Mouse (Mus musculus) embryonic facial prominence, embryonic 13.5 days (tissue): ENCODE results near the gene Slc12a9. TPM values are rescaled to one million over a fixed set of nuclear protein-coding genes. Genes with fewer than 3 reads are reported as not detected.
A peak's percentile ranks its signal among the peaks of the same experiment; 100 is the strongest.

ENCODE experiments used
- ATAC-seq: fragments of 200-750 bp; cut with Nextera tagmentation; 2 replicates; pipeline ENCODE4 v1.8.0; 2017; ENCODE audit warnings: low read depth; ENCODE audit not compliant: insufficient number of reproducible peaks, insufficient read depth, low FRiP score, low TSS enrichment
- H3K27ac ChIP-seq: fragments of 300-500 bp; sonication (generic); 2 replicates; pipeline ENCODE4 v1.5.1; 2015; ENCODE audit warnings: moderate library complexity, mild to moderate bottlenecking, inconsistent platforms
- H3K27me3 ChIP-seq: fragments of 300-500 bp; sonication (generic); 2 replicates; pipeline ENCODE4 v1.6.1; 2015; ENCODE audit warnings: mild to moderate bottlenecking, inconsistent platforms
- H3K36me3 ChIP-seq: fragments of 300-500 bp; sonication (generic); 2 replicates; pipeline ENCODE4 v1.6.1; 2015; ENCODE audit warnings: mild to moderate bottlenecking, inconsistent platforms
- H3K4me1 ChIP-seq: fragments of 300-500 bp; sonication (generic); 2 replicates; pipeline ENCODE4 v1.6.1; 2015; ENCODE audit warnings: inconsistent platforms
- H3K4me2 ChIP-seq: fragments of 300-500 bp; sonication (generic); 2 replicates; pipeline ENCODE4 v1.6.1; 2015; ENCODE audit warnings: moderate library complexity, mild to moderate bottlenecking, inconsistent platforms
- H3K4me3 ChIP-seq: fragments of 300-500 bp; sonication (generic); 2 replicates; pipeline ENCODE4 v1.5.1; 2015; ENCODE audit warnings: mild to moderate bottlenecking, inconsistent platforms
- H3K9ac ChIP-seq: fragments of 300-500 bp; sonication (generic); 2 replicates; pipeline ENCODE4 v1.6.1; 2015; ENCODE audit warnings: mild to moderate bottlenecking, inconsistent platforms
- H3K9me3 ChIP-seq: fragments of 300-500 bp; sonication (generic); 2 replicates; pipeline ENCODE4 v1.6.1; 2016; ENCODE audit warnings: inconsistent platforms
- WGBS: fragments of 180-500 bp; shearing (Covaris S2); methylation state at CpG from one replicate; pipeline ENCODE4 v1.1.7; 2015; ENCODE audit warnings: mixed read lengths; 5-methylcytosine and 5-hydroxymethylcytosine counted together
- polyA plus RNA-seq: library from polyadenylated mRNA; unstranded; fragments of >200 nt; fragmentation: Nextera tagmentation; extraction: Ambion mirVana; gene quantifications from 2 replicates; pipeline ENCODE4 v1.2.1, GENCODE M21; 2015

Slc12a9 gene
- 16.0 and 16.1 TPM in 2 replicates for polyA plus RNA-seq

- Histone ChIP-seq H3K27ac (no peak within 1 kb of the TSS), H3K9me3 (no peaks in the 10 kb centered on the region), H3K27me3 (no peaks in the 10 kb centered on the region), H3K9ac (peak within 1 kb of the TSS; percentile 82), H3K4me2 (peak within 1 kb of the TSS; percentile 96), H3K36me3 (peaks cover 7% of the 10 kb centered on the region; the same call in 1 of the 2 replicates), H3K4me3 (peak within 1 kb of the TSS; percentile 66), H3K4me1 (peaks cover 16% of the 10 kb centered on the region)
- ATAC-seq = peak; percentile 89
- under 1% methylated on average over 44 of the region's 44 CpGs for WGBS
Measured at GRCm38 (mm10) chr5:137333512-137334174, at the start of gene Slc12a9. TSS of gene Slc12a9 (minus strand) at chr5:137333597.

- Histone ChIP-seq H3K27me3 (no peaks in the 10 kb centered on the region), H3K9ac (no peak overlapping the region), H3K9me3 (no peaks in the 10 kb centered on the region), H3K4me2 (no peak overlapping the region), H3K36me3 (0 out of 2 replicates have a peak, but pooled peaks cover under 1% of the 10 kb centered on the region), H3K4me3 (no peak overlapping the region), H3K4me1 (peaks cover 19% of the 10 kb centered on the region; the same call in 1 of the 2 replicates), H3K27ac (no peak overlapping the region)
- WGBS = 54% methylated on average over 4 of the region's 4 CpGs
- ATAC-seq = no peak
Measured at GRCm38 (mm10) chr5:137381152-137381551, 47.8 kb upstream of the Slc12a9 start.

GRCm38 (mm10) chr5:137377603-137378002 is 44.2 kb upstream of the Slc12a9 start:
- ATAC-seq = no peak
- Histone ChIP-seq H3K27ac (no peak overlapping the region), H3K4me3 (no peak overlapping the region; the same call in 1 of the 2 replicates), H3K36me3 (peaks cover 36% of the 10 kb centered on the region), H3K27me3 (no peaks in the 10 kb centered on the region), H3K4me2 (peak overlapping the region; percentile 48), H3K9me3 (no peaks in the 10 kb centered on the region), H3K4me1 (peaks cover 31% of the 10 kb centered on the region; the same call in 1 of the 2 replicates), H3K9ac (no peak overlapping the region)
- WGBS = 25% methylated on average over 12 of the region's 15 CpGs

- Histone ChIP-seq H3K9me3 (no peaks in the 10 kb centered on the region), H3K4me1 (peaks cover 31% of the 10 kb centered on the region; the same call in 1 of the 2 replicates), H3K4me3 (peak overlapping the region; percentile 12; the same call in 1 of the 2 replicates), H3K27me3 (no peaks in the 10 kb centered on the region), H3K4me2 (peak overlapping the region; percentile 48), H3K27ac (peak overlapping the region; percentile 23; the same call in 1 of the 2 replicates), H3K9ac (no peak overlapping the region), H3K36me3 (peaks cover 40% of the 10 kb centered on the region)
- 18% methylated on average over 10 of the region's 11 CpGs for WGBS
- no peak for ATAC-seq
Measured at GRCm38 (mm10) chr5:137377176-137377575, 43.8 kb upstream of the Slc12a9 start.

GRCm38 (mm10) chr5:137376722-137377121 is 43.3 kb upstream of the Slc12a9 start:
- ATAC-seq = no peak
- WGBS = 56% methylated on average over 9 of the region's 9 CpGs

GRCm38 (mm10) chr5:137376198-137376597 is 42.8 kb upstream of the Slc12a9 start:
- Histone ChIP-seq H3K4me2 (no peak overlapping the region), H3K9ac (no peak overlapping the region), H3K36me3 (peaks cover 50% of the 10 kb centered on the region), H3K9me3 (no peaks in the 10 kb centered on the region), H3K27me3 (no peaks in the 10 kb centered on the region), H3K4me3 (no peak overlapping the region), H3K27ac (no peak overlapping the region), H3K4me1 (peaks cover 31% of the 10 kb centered on the region; the same call in 1 of the 2 replicates)
- WGBS = 32% methylated on average over 7 of the region's 7 CpGs
- no peak; the same call in 1 of the 2 replicates for ATAC-seq

More at GRCm38 (mm10) chr5:137376722-137377121, 43.3 kb upstream of the Slc12a9 start:
- Histone ChIP-seq H3K9me3 (no peaks in the 10 kb centered on the region), H3K4me2 (no peak overlapping the region), H3K36me3 (peaks cover 45% of the 10 kb centered on the region), H3K4me1 (peaks cover 31% of the 10 kb centered on the region; the same call in 1 of the 2 replicates), H3K9ac (no peak overlapping the region), H3K27ac (no peak overlapping the region), H3K27me3 (no peaks in the 10 kb centered on the region), H3K4me3 (no peak overlapping the region)

GRCm38 (mm10) chr5:137375627-137376026 is 42.2 kb upstream of the Slc12a9 start:
- H3K4me1 ChIP-seq = peaks cover 31% of the 10 kb centered on the region; the same call in 1 of the 2 replicates
- no peak overlapping the region for H3K9ac ChIP-seq
- H3K27me3 ChIP-seq = no peaks in the 10 kb centered on the region
- no peak for ATAC-seq
- WGBS = 31% methylated on average over 2 of the region's 2 CpGs
- 0 out of 2 replicates have a peak overlapping the region, but pooled peaks have one; percentile 23 for H3K27ac ChIP-seq
- H3K9me3 ChIP-seq = no peaks in the 10 kb centered on the region
- H3K4me2 ChIP-seq = no peak overlapping the region
- H3K4me3 ChIP-seq = no peak overlapping the region
- H3K36me3 ChIP-seq = peaks cover 56% of the 10 kb centered on the region

GRCm38 (mm10) chr5:137374521-137375080 is 41.2 kb upstream of the Slc12a9 start:
- 91% methylated on average over 4 of the region's 4 CpGs for WGBS
- peaks cover 66% of the 10 kb centered on the region for H3K36me3 ChIP-seq
- H3K4me1 ChIP-seq = peaks cover 31% of the 10 kb centered on the region; the same call in 1 of the 2 replicates
- ATAC-seq = no peak
- H3K4me2 ChIP-seq = no peak overlapping the region
- no peaks in the 10 kb centered on the region for H3K27me3 ChIP-seq
- no peak overlapping the region for H3K9ac ChIP-seq
- H3K4me3 ChIP-seq = no peak overlapping the region
- H3K27ac ChIP-seq = 0 out of 2 replicates have a peak overlapping the region, but pooled peaks have one; percentile 23
- H3K9me3 ChIP-seq = no peaks in the 10 kb centered on the region

- Histone ChIP-seq H3K9me3 (no peaks in the 10 kb centered on the region), H3K27ac (no peak overlapping the region), H3K4me2 (no peak overlapping the region), H3K9ac (no peak overlapping the region), H3K27me3 (no peaks in the 10 kb centered on the region), H3K4me1 (peaks cover 25% of the 10 kb centered on the region; the same call in 1 of the 2 replicates), H3K4me3 (no peak overlapping the region), H3K36me3 (peaks cover 77% of the 10 kb centered on the region)
- ATAC-seq = no peak
- WGBS = 84% methylated on average over 12 of the region's 12 CpGs
Measured at GRCm38 (mm10) chr5:137373371-137373950, 40.1 kb upstream of the Slc12a9 start.

GRCm38 (mm10) chr5:137369665-137370064 is 36.3 kb upstream of the Slc12a9 start:
- no peak for ATAC-seq
- Histone ChIP-seq H3K9me3 (no peaks in the 10 kb centered on the region), H3K4me1 (peaks cover 3% of the 10 kb centered on the region; the same call in 1 of the 2 replicates), H3K36me3 (peaks cover 99% of the 10 kb centered on the region), H3K4me3 (no peak overlapping the region), H3K27me3 (no peaks in the 10 kb centered on the region), H3K4me2 (no peak overlapping the region), H3K27ac (no peak overlapping the region), H3K9ac (no peak overlapping the region)
- 93% methylated on average over 11 of the region's 11 CpGs for whole genome bisulfite sequencing

- H3K4me1 ChIP-seq = peaks cover 16% of the 10 kb centered on the region
- WGBS = 36% methylated on average over 7 of the region's 7 CpGs
- H3K9ac ChIP-seq = no peak overlapping the region
- no peaks in the 10 kb centered on the region for H3K9me3 ChIP-seq
- H3K27ac ChIP-seq = no peak overlapping the region
- H3K27me3 ChIP-seq = no peaks in the 10 kb centered on the region
- peaks cover 97% of the 10 kb centered on the region for H3K36me3 ChIP-seq
- ATAC-seq = no peak
- no peak overlapping the region for H3K4me3 ChIP-seq
- H3K4me2 ChIP-seq = no peak overlapping the region
Measured at GRCm38 (mm10) chr5:137358382-137358781, 25.0 kb upstream of the Slc12a9 start.
